Mouse (Mus musculus) testis, adult 2 months (tissue): ENCODE measurements at regions not wholly inside any gene's neighbourhood (a gene's known extent, or its start where the extent isn't known, plus 50 kb on each side); places are given as distances from the start of the nearest gene placed in this dataset.

Source experiments
- CTCF ChIP-seq: fragments of 200-500 bp; IDR thresholded peaks from 2 replicates; pipeline ENCODE4 v1.5.1; 2012; ENCODE audit warnings: low read depth, mild to moderate bottlenecking, inconsistent platforms, low read length, moderate library complexity; ENCODE audit not compliant: control insufficient read depth, insufficient read depth, insufficient replicate concordance
- POLR2A ChIP-seq: fragments of 200-500 bp; IDR thresholded peaks from 2 replicates; pipeline ENCODE4 v1.6.1; 2012; ENCODE audit warnings: low read depth, mild to moderate bottlenecking, inconsistent platforms, low read length, moderate library complexity; ENCODE audit not compliant: control insufficient read depth

DNA sequence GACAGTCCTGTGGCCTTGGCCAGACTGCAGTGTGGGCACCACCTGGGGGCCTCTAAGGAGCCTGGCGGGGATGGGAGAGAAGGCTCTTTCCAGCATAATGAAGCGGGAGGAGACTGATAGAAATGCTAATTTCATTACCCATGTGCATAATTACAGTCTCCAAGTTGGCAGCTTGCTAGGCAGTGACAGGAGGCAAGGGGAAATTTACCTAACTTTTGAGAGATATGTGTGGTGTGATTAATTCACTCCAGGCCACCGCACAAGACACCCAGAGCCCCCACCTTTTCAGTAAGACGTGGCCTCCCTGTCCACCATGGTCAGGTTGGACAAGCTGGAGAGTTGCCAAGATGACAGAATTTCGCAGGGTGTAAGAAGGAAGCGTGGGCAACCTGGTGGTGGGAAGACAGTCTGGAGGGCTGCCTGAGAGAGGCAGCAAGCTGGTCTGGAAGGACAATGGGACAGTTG lies 55.8 kb upstream of the Gm26897 start:
- TF ChIP-seq CTCF (no peak), POLR2A (no peak)
